ENCODE assay signal across 10 mouse cellular contexts in genomic region chr2:173024938-173025337, GRCm38 (mm10). TPM values are rescaled to one million over a fixed set of nuclear protein-coding genes. Genes with fewer than 3 reads are reported as not detected.
DNase-seq lines count a peak whose midpoint lies in the region; ATAC-seq and TF ChIP-seq lines count a peak whose summit lies in the region.
"Had no signal": no experiment of that assay in that cellular context is flagged by ENCODE, and none has a peak within 500 bp of the region (broad histone marks: within the 10 kb centered on the region; RNA-seq: fewer than 3 reads in every experiment).

No protein-coding gene starts in this region.

- peaks cover 30% of the 10 kb centered on the region; the same call in 1 of the 2 replicates for H3K36me3 ChIP-seq in kidney, embryonic 15.5 days
- peaks cover 8% of the 10 kb centered on the region; the same call in 1 of the 2 replicates for H3K36me3 ChIP-seq in kidney, embryonic 14.5 days (ENCODE audit: control insufficient read depth, insufficient read depth, low read length)
- H3K36me3 ChIP-seq in embryonic facial prominence, embryonic 13.5 days = peaks cover 40% of the 10 kb centered on the region
- H3K36me3 ChIP-seq in hindbrain, postnatal 0 days (ENCODE audit: insufficient read depth, low read length) = no peaks in the 10 kb centered on the region
- peaks cover 34% of the 10 kb centered on the region for H3K36me3 ChIP-seq in neural tube, embryonic 12.5 days
- H3K36me3 ChIP-seq in kidney, adult 2 months (ENCODE audit: control insufficient read depth, insufficient read depth, low read length) = no peaks in the 10 kb centered on the region

- H3K9me3 ChIP-seq in kidney, embryonic 15.5 days (replicated peaks) = no peaks in the 10 kb centered on the region
- H3K9me3 ChIP-seq in kidney, embryonic 14.5 days (ENCODE audit: control insufficient read depth, low read length) = no peaks in the 10 kb centered on the region
- no peaks in the 10 kb centered on the region for H3K9me3 ChIP-seq in embryonic facial prominence, embryonic 13.5 days
- H3K9me3 ChIP-seq in hindbrain, postnatal 0 days (ENCODE audit: low read length) = no peaks in the 10 kb centered on the region
- H3K9me3 ChIP-seq in neural tube, embryonic 12.5 days = no peaks in the 10 kb centered on the region

- WGBS in kidney, embryonic 15.5 days = 29% methylated on average over 4 of the region's 4 CpGs
- WGBS in kidney, embryonic 14.5 days = 25% methylated on average over 4 of the region's 4 CpGs
- 43% methylated on average over 4 of the region's 4 CpGs for WGBS in embryonic facial prominence, embryonic 13.5 days
- WGBS in hindbrain, postnatal 0 days = 11% methylated on average over 4 of the region's 4 CpGs
- WGBS in neural tube, embryonic 12.5 days = 26% methylated on average over 4 of the region's 4 CpGs
- WGBS in kidney, adult 2 months = 57% methylated on average over 4 of the region's 4 CpGs

- H3K27ac ChIP-seq in kidney, embryonic 15.5 days = 0 out of 2 replicates have a peak overlapping the region, but pooled peaks have one; percentile 14
- H3K27ac ChIP-seq in kidney, embryonic 14.5 days (ENCODE audit: low read depth, low read length) = no peak overlapping the region
- no peak overlapping the region for H3K27ac ChIP-seq in embryonic facial prominence, embryonic 13.5 days
- no peak overlapping the region for H3K27ac ChIP-seq in hindbrain, postnatal 0 days
- H3K27ac ChIP-seq in neural tube, embryonic 12.5 days = no peak overlapping the region
- no peak overlapping the region for H3K27ac ChIP-seq in kidney, adult 2 months (ENCODE audit: insufficient read depth, low read depth, low read length)

- TF ChIP-seq CTCF in hindbrain, postnatal 0 days (IDR thresholded peaks at IDR 0.05; ENCODE audit: low read depth) = no peak
- no peak for TF ChIP-seq CTCF in kidney, adult 2 months (conservative IDR thresholded peaks at IDR 0.05; ENCODE audit: insufficient read depth, insufficient read length, low read depth, low read length)

- H3K4me1 ChIP-seq in kidney, embryonic 15.5 days = peaks cover 69% of the 10 kb centered on the region
- peaks cover 33% of the 10 kb centered on the region for H3K4me1 ChIP-seq in kidney, embryonic 14.5 days (ENCODE audit: control insufficient read depth, insufficient read depth, low read length)
- H3K4me1 ChIP-seq in embryonic facial prominence, embryonic 13.5 days = peaks cover 70% of the 10 kb centered on the region
- peaks cover 28% of the 10 kb centered on the region for H3K4me1 ChIP-seq in hindbrain, postnatal 0 days (ENCODE audit: insufficient read depth, low read length)
- peaks cover 54% of the 10 kb centered on the region for H3K4me1 ChIP-seq in neural tube, embryonic 12.5 days
- H3K4me1 ChIP-seq in kidney, adult 2 months (ENCODE audit: control insufficient read depth, insufficient read depth, low read length) = no peaks in the 10 kb centered on the region; the same call in 1 of the 2 replicates

- H3K4me2 ChIP-seq in kidney, embryonic 15.5 days = no peak overlapping the region; the same call in 1 of the 2 replicates
- H3K4me2 ChIP-seq in kidney, embryonic 14.5 days (replicated peaks; ENCODE audit: low read depth, low read length) = no peak overlapping the region
- H3K4me2 ChIP-seq in embryonic facial prominence, embryonic 13.5 days = peak overlapping the region; percentile 5; the same call in 1 of the 2 replicates
- no peak overlapping the region for H3K4me2 ChIP-seq in hindbrain, postnatal 0 days (ENCODE audit: low read depth, low read length)
- H3K4me2 ChIP-seq in neural tube, embryonic 12.5 days (replicated peaks) = peak overlapping the region; percentile 94

- H3K9ac ChIP-seq in kidney, embryonic 15.5 days = no peak overlapping the region
- no peak overlapping the region for H3K9ac ChIP-seq in kidney, embryonic 14.5 days (ENCODE audit: low read depth, low read length)
- H3K9ac ChIP-seq in embryonic facial prominence, embryonic 13.5 days = 0 out of 2 replicates have a peak overlapping the region, but pooled peaks have one; percentile 49
- H3K9ac ChIP-seq in hindbrain, postnatal 0 days (replicated peaks; ENCODE audit: low read length) = no peak overlapping the region
- peak overlapping the region; percentile 26 for H3K9ac ChIP-seq in neural tube, embryonic 12.5 days

- TF ChIP-seq POLR2A in kidney, adult 2 months (IDR thresholded peaks at IDR 0.05; ENCODE audit: low read depth, low read length) = no peak

- no peak for ATAC-seq in kidney, embryonic 15.5 days (replicated peaks; ENCODE audit: low FRiP score)
- ATAC-seq in kidney, embryonic 14.5 days (ENCODE audit: low FRiP score, low TSS enrichment) = no peak
- no peak for ATAC-seq in embryonic facial prominence, embryonic 13.5 days (ENCODE audit: insufficient number of reproducible peaks, insufficient read depth, low FRiP score, low TSS enrichment, low read depth)
- ATAC-seq in hindbrain, postnatal 0 days = no peak
- no peak for ATAC-seq in neural tube, embryonic 12.5 days (ENCODE audit: low FRiP score, low read depth)

- H3K27me3 ChIP-seq in kidney, embryonic 15.5 days = peaks cover 13% of the 10 kb centered on the region
- H3K27me3 ChIP-seq in kidney, embryonic 14.5 days (ENCODE audit: control insufficient read depth, insufficient read depth, low read length) = peaks cover 6% of the 10 kb centered on the region; the same call in 1 of the 2 replicates
- H3K27me3 ChIP-seq in embryonic facial prominence, embryonic 13.5 days = peaks cover 9% of the 10 kb centered on the region
- peaks cover 6% of the 10 kb centered on the region for H3K27me3 ChIP-seq in hindbrain, postnatal 0 days (ENCODE audit: insufficient read depth, low read length)
- H3K27me3 ChIP-seq in neural tube, embryonic 12.5 days (replicated peaks) = peaks cover 9% of the 10 kb centered on the region
- H3K27me3 ChIP-seq in kidney, adult 2 months (replicated peaks; ENCODE audit: control insufficient read depth, insufficient read depth, low read length) = no peaks in the 10 kb centered on the region

- DNase-seq in Muller cell, postnatal 12 days (ENCODE audit: inconsistent ontology term) = peak; percentile 80
- DNase-seq in hindbrain, postnatal 0 days (ENCODE audit: low spot score) = peak; percentile 47
- DNase-seq in kidney, adult 2 months = no peak
- DNase-seq in frontal cortex, postnatal 25 days (ENCODE audit: low spot score in 2 of 2) = no peak

- 0 out of 2 replicates have a peak overlapping the region, but pooled peaks have one; percentile 6 for H3K4me3 ChIP-seq in kidney, embryonic 15.5 days (replicated peaks)
- H3K4me3 ChIP-seq in kidney, embryonic 14.5 days (ENCODE audit: low read length) = no peak overlapping the region
- H3K4me3 ChIP-seq in embryonic facial prominence, embryonic 13.5 days = no peak overlapping the region
- no peak overlapping the region for H3K4me3 ChIP-seq in hindbrain, postnatal 0 days (ENCODE audit: low read length)
- peak overlapping the region; percentile 3; the same call in 1 of the 2 replicates for H3K4me3 ChIP-seq in neural tube, embryonic 12.5 days
- H3K4me3 ChIP-seq in kidney, adult 2 months (ENCODE audit: insufficient read depth, low read depth, low read length) = no peak overlapping the region

RNA-seq across cellular contexts. Expression of gene Rbm38, which starts 4.6 kb away (rescaled TPM):
- polyA plus RNA-seq in kidney, embryonic 15.5 days (2015; fragmentation: Nextera tagmentation; extraction: Ambion mirVana) = 32.1 and 37.3 TPM in 2 replicates
- polyA plus RNA-seq in kidney, embryonic 14.5 days (2014; fragmentation: Nextera tagmentation; extraction: Ambion mirVana) = 41.3 and 42.6 TPM in 2 replicates
- 24.2 and 25.8 TPM in 2 replicates for polyA plus RNA-seq in embryonic facial prominence, embryonic 13.5 days (2015; fragmentation: Nextera tagmentation; extraction: Ambion mirVana)
- 12.6 and 17.0 TPM in 2 replicates for total RNA-seq in hindbrain, postnatal 0 days (2014; rRNA removed)
- polyA plus RNA-seq in hindbrain, postnatal 0 days (2015; fragmentation: Nextera tagmentation; extraction: Ambion mirVana) = 9.7 and 10.3 TPM in 2 replicates
- 48.2 and 52.0 TPM in 2 replicates for polyA plus RNA-seq in neural tube, embryonic 12.5 days (2016; fragmentation: Nextera tagmentation; extraction: Ambion mirVana)
- polyA plus RNA-seq in kidney, adult 2 months (2012; rRNA removed) = 19.9 and 37.9 TPM in 2 replicates

RNA-seq across cellular contexts. Expression of gene Rae1, which starts 25.0 kb away (rescaled TPM):
- 138 and 145 TPM in 2 replicates for polyA plus RNA-seq in kidney, embryonic 15.5 days (2015; fragmentation: Nextera tagmentation; extraction: Ambion mirVana)
- 131 and 155 TPM in 2 replicates for polyA plus RNA-seq in kidney, embryonic 14.5 days (2014; fragmentation: Nextera tagmentation; extraction: Ambion mirVana)
- polyA plus RNA-seq in embryonic facial prominence, embryonic 13.5 days (2015; fragmentation: Nextera tagmentation; extraction: Ambion mirVana) = 137 and 148 TPM in 2 replicates
- 85.3 and 96.0 TPM in 2 replicates for total RNA-seq in hindbrain, postnatal 0 days (2014; rRNA removed)
- 112 and 116 TPM in 2 replicates for polyA plus RNA-seq in hindbrain, postnatal 0 days (2015; fragmentation: Nextera tagmentation; extraction: Ambion mirVana)
- 120 and 123 TPM in 2 replicates for polyA plus RNA-seq in neural tube, embryonic 12.5 days (2016; fragmentation: Nextera tagmentation; extraction: Ambion mirVana)
- polyA plus RNA-seq in kidney, adult 2 months (2012; rRNA removed) = 53.8 and 56.7 TPM in 2 replicates

RNA-seq across cellular contexts. Expression of gene Spo11, which starts 47.4 kb away (rescaled TPM):
- 0.08 and 0.09 TPM in 2 replicates for polyA plus RNA-seq in kidney, embryonic 15.5 days (2015; fragmentation: Nextera tagmentation; extraction: Ambion mirVana)
- 0.17 and 0.34 TPM in 2 replicates for polyA plus RNA-seq in kidney, embryonic 14.5 days (2014; fragmentation: Nextera tagmentation; extraction: Ambion mirVana)
- polyA plus RNA-seq in embryonic facial prominence, embryonic 13.5 days (2015; fragmentation: Nextera tagmentation; extraction: Ambion mirVana) = 2.8 and 3.9 TPM in 2 replicates
- total RNA-seq in hindbrain, postnatal 0 days (2014; rRNA removed) = 0.07 and 1.0 TPM in 2 replicates
- 0.86 and 0.96 TPM in 2 replicates for polyA plus RNA-seq in hindbrain, postnatal 0 days (2015; fragmentation: Nextera tagmentation; extraction: Ambion mirVana)
- polyA plus RNA-seq in neural tube, embryonic 12.5 days (2016; fragmentation: Nextera tagmentation; extraction: Ambion mirVana) = 0.22 and 0.27 TPM in 2 replicates
- polyA plus RNA-seq in kidney, adult 2 months (2012; rRNA removed) = 0.14 and 0.17 TPM in 2 replicates
- total RNA-seq: heart, postnatal 36 days; MEL had no signal

Comparison
In these comparisons a context has a peak if more than half of its experiments do, and no peak if none do; other contexts are left out.
1. H3K4me3 ChIP-seq: peak in kidney, embryonic 15.5 days (single experiment) and neural tube, embryonic 12.5 days (single experiment); none in kidney, embryonic 14.5 days (single experiment), embryonic facial prominence, embryonic 13.5 days (single experiment), hindbrain, postnatal 0 days (single experiment) and kidney, adult 2 months (single experiment).
2. H3K4me2 ChIP-seq: peak in embryonic facial prominence, embryonic 13.5 days (single experiment) and neural tube, embryonic 12.5 days (single experiment); none in kidney, embryonic 15.5 days (single experiment), kidney, embryonic 14.5 days (single experiment) and hindbrain, postnatal 0 days (single experiment).
3. H3K9ac ChIP-seq: peak in embryonic facial prominence, embryonic 13.5 days (single experiment) and neural tube, embryonic 12.5 days (single experiment); none in kidney, embryonic 15.5 days (single experiment), kidney, embryonic 14.5 days (single experiment) and hindbrain, postnatal 0 days (single experiment).
4. DNase-seq: peak in Muller cell, postnatal 12 days (single experiment) and hindbrain, postnatal 0 days (single experiment); none in kidney, adult 2 months (single experiment) and frontal cortex, postnatal 25 days (0 of 2).